In the genomic region with DNA sequence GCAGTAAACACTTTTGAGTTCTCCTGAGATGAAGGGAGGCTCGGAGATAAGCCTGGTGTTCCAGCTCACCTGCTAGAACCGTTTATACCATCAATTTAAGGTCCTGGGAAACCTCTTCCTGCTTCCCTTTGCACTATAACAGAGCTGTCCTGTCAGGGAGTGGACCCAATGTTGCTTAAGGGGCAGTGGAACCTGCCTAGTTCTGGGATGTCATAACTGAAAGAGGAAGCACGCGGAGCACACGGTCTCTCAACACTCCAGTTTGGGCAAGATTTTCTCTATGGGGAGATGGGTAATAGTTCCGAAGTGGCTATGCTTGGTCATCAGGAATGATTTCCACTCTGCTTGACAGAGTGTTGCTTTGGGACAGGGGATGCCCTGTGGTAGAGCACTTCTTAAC, we compare ENCODE assay signal across 20 mouse cellular contexts.
"Had no signal": no experiment of that assay in that cellular context is flagged by ENCODE, and none has a peak within 500 bp of the region (broad histone marks: within the 10 kb centered on the region; RNA-seq: fewer than 3 reads in every experiment).

No protein-coding gene starts in this region.

- H3K27ac ChIP-seq: limb, embryonic 12.5 days; limb, embryonic 15.5 days; macrophage; neural tube, embryonic 12.5 days; neural tube, embryonic 15.5 days had no signal

- H3K27me3 ChIP-seq: limb, embryonic 12.5 days; limb, embryonic 15.5 days; liver, embryonic 13.5 days; neural tube, embryonic 12.5 days; neural tube, embryonic 15.5 days had no signal

- ATAC-seq: intestine, embryonic 16.5 days had no signal

- H3K4me1 ChIP-seq: limb, embryonic 12.5 days; limb, embryonic 15.5 days; neural tube, embryonic 12.5 days; neural tube, embryonic 15.5 days had no signal

- H3K36me3 ChIP-seq: neural tube, embryonic 12.5 days had no signal

- H3K4me2 ChIP-seq: limb, embryonic 12.5 days; limb, embryonic 15.5 days; liver, embryonic 13.5 days; midbrain, embryonic 11.5 days; neural tube, embryonic 12.5 days; neural tube, embryonic 15.5 days had no signal

- DNase-seq: kidney, adult 18-20 months; kidney, adult 9 months; kidney, postnatal 14 days; kidney, postnatal 4 days; left cerebral cortex, postnatal 4 days; liver, embryonic 13.5 days; lung, adult 2 months; lung, postnatal 14 days; midbrain, embryonic 14.5 days; retina, postnatal 1 day; right cerebral cortex, postnatal 25 days; thymus, adult 18-20 months; thymus, postnatal 36 days had no signal

- H3K9ac ChIP-seq: limb, embryonic 12.5 days; limb, embryonic 15.5 days; liver, embryonic 13.5 days; neural tube, embryonic 12.5 days; neural tube, embryonic 15.5 days had no signal

- H3K4me3 ChIP-seq: limb, embryonic 12.5 days; limb, embryonic 15.5 days; liver, embryonic 13.5 days; neural tube, embryonic 12.5 days; neural tube, embryonic 15.5 days had no signal

- H3K9me3 ChIP-seq: limb, embryonic 12.5 days; limb, embryonic 15.5 days; liver, embryonic 13.5 days; neural tube, embryonic 12.5 days; neural tube, embryonic 15.5 days had no signal
